Mouse (Mus musculus) adrenal gland, adult 2 months (tissue): ENCODE measurements around the gene Ttll7. TPM values are rescaled to one million over a fixed set of nuclear protein-coding genes. Genes with fewer than 3 reads are reported as not detected.

Experiments
- DNase-seq: peaks from one replicate; pipeline ENCODE4 v3.0.0; 2021
- polyA plus RNA-seq: library from polyadenylated mRNA; depleted of rRNA; stranded (reverse); fragments of >200 nt; gene quantifications from 2 replicates; pipeline ENCODE4 v1.2.3, GENCODE M21; 2012; rRNA removed
- total RNA-seq, 2 experiments: library from RNA; stranded (reverse); gene quantifications; 2 replicates each; pipeline ENCODE4 v1.2.3; 2021

The Ttll7 gene
- total and polyA plus RNA-seq, 3 experiments = 1.9 to 12.1 (median 4.3) TPM

GRCm38 (mm10) chr3:146994670-146995415 is 142.7 kb downstream of the Ttll7 start:
- DNase-seq = no peak

DNA sequence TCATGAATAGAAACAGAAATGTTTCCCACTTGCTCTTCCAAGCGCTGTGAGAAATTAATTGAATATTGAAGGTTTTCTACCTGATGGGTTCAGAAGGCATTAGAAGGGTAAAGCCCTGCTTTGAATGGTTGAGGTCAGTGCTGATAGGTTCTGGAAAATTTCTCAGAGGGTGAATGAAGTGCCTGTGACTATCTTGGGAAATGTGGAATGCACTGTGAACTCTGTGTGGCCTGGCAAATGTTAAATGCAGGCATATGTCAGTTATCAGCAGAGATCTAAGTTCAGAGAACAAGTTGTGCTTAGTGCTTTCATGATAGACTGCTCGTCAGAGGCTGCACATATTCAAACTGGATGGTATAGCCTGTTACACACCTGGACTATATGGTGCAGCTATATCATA is 147.0 kb downstream of the Ttll7 start:
- no peak for DNase-seq

GRCm38 (mm10) chr3:147000963-147001362 is 148.8 kb downstream of the Ttll7 start:
- DNase-seq = no peak

DNA sequence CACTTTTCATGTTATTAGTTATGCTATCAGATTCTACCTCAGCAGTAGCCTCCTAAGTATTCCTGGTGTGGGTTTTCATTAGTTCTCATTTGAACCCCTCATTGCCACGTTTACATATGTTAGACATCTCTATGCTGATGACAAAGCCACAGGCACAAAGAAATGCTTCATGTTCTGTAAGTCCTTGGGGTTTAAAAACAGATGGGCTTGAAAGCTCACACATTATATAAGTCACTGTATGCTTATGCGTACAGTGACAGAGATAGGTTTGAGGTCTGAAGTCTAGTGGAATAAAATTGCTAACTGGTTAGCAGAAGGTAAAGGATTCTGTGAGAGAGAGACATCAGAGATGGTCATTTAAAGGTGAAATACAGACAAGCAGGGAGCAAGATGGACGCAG is 149.4 kb downstream of the Ttll7 start:
- DNase-seq = no peak

DNA sequence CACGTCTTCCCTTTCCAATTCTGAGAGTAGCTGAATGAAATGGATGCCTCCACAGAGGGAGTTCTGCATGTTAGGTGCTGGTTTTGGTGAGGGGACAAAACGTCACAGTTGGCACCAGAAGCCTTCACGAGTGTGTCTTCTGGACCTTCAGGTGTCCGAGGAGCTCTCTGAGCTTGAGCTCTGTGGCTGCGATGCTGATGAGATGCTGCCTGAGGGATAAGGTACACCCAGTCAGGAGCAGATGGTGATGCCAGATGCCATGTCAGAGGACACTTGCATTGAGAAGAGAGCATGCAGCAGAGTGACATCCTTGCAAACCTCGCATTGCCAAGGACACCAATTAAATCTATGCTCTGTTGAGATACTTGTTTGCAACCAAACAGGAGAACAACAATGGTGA is 164.3 kb downstream of the Ttll7 start:
- DNase-seq = no peak

DNA sequence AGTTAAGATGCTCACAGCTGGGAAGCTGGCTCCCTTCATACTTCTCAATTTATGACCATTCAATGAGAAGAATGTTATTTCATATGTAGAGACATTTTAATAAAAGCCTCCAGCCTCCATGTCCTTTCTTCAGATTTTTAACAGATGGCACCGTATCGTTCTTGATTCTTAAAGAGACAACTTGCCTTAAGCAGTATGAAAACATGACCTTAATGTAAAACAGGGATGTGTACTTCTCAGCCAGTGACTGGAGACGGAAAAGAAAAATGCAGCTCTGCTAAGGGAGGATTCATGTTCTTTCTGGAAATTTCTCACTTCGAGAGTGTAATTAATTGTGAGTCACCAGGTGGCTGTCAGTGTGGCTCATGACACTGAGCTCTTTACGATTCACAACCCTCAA is 167.3 kb downstream of the Ttll7 start:
- DNase-seq = no peak

DNA sequence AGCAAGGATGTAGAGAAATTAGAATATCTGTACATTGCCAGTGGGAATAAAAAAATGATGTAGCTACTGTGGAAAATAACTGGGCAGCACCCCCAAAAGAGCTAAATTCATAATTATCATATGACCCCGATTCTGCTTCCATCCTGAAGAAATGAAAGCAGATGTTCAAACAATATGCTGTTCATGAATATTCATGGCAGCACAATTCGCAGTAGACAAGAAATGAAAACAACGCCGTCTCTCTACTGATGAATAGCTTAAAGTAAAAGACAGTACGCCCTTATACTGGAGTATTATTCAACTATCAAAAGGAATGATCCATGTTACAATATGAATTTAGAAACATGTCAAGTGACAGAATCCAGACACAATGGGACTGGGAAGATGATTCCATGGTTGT is 174.1 kb downstream of the Ttll7 start:
- no peak for DNase-seq

DNA sequence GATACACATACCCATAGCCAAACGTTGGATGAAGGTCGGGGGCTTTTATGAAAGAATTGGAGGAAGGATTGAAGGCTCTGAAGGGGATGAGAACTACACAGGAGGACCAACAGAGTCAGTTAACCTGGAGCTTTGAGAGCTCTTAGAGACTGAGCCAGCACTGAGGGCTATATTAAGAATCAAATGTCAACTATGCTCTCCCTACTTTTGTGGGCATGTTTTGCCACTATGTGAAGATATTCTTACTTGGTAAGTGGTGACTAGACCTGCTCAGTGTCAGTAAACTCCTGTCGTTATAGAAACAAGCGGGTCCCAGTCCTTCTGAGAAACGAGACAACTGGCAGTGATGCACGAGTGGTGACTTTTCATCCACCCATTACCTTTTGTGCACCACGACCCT is 176.2 kb downstream of the Ttll7 start:
- no peak for DNase-seq

- DNase-seq = no peak
Measured at GRCm38 (mm10) chr3:147029718-147030117, 177.6 kb downstream of the Ttll7 start.

- no peak for DNase-seq
Measured at GRCm38 (mm10) chr3:147030266-147030880, 178.2 kb downstream of the Ttll7 start.

Other genes with a start within 250 kb of the Ttll7 start
- gene Dnase2b, start 236.8 kb upstream of the Ttll7 start, total RNA-seq = not detected
- gene Dnase2b, start 236.8 kb upstream of the Ttll7 start, polyA plus RNA-seq = not detected in 2 replicates
- not detected for gene 4930503B20Rik, start 201.1 kb upstream of the Ttll7 start, total RNA-seq
- gene 4930503B20Rik, start 201.1 kb upstream of the Ttll7 start, polyA plus RNA-seq = not detected in 2 replicates
- under 1 TPM; 0.55 to 0.93 TPM for gene Samd13, start 166.8 kb upstream of the Ttll7 start, total RNA-seq
- not detected in 2 replicates for gene Samd13, start 166.8 kb upstream of the Ttll7 start, polyA plus RNA-seq
- 100 to 1,000 TPM in 1 of 2 experiments, 10 to 100 TPM in 1; 92.9 to 124 TPM for gene Prkacb, start 39.4 kb upstream of the Ttll7 start, total RNA-seq
- gene Prkacb, start 39.4 kb upstream of the Ttll7 start, polyA plus RNA-seq = 29.8 and 38.8 TPM in 2 replicates